Mouse (Mus musculus): Measurements from ENCODE around the gene Tbca.

The Tbca gene

GRCm38 (mm10) chr13:94877991-94878745, 89.5 kb downstream of the Tbca start:
- no peak for DNase-seq (ENCODE audit: low spot score in 2 of 2)

GRCm38 (mm10) chr13:94881201-94881600, 92.5 kb downstream of the Tbca start:
- DNase-seq (ENCODE audit: low spot score in 2 of 2), result no peak

- no peak for DNase-seq (ENCODE audit: low spot score in 2 of 2)
Measured at GRCm38 (mm10) chr13:94882221-94882620, 93.5 kb downstream of the Tbca start.

GRCm38 (mm10) chr13:94882711-94883145, 94.0 kb downstream of the Tbca start:
- no peak for DNase-seq (ENCODE audit: low spot score in 2 of 2)

GRCm38 (mm10) chr13:94883163-94883965, 94.7 kb downstream of the Tbca start:
- DNase-seq (ENCODE audit: low spot score in 2 of 2), result peak in 1 of 2 experiments; percentile 17

GRCm38 (mm10) chr13:94883966-94884960, 95.6 kb downstream of the Tbca start:
- DNase-seq (ENCODE audit: low spot score in 2 of 2), result no peak

- no peak for DNase-seq (ENCODE audit: low spot score in 2 of 2)
Measured at GRCm38 (mm10) chr13:94885291-94886235, 96.9 kb downstream of the Tbca start.

Data from spleen, postnatal 10 days (tissue).